Mouse (Mus musculus) embryonic fibroblast, embryonic 13.5 days (primary cell): ENCODE measurements around the gene Aco2.

Source experiments
- CTCF ChIP-seq: IDR thresholded peaks from 2 replicates; pipeline ENCODE4 v1.5.1; 2011; ENCODE audit warnings: mild to moderate bottlenecking, control low read depth, low read length, moderate library complexity, borderline replicate concordance; ENCODE audit not compliant: insufficient read depth
- POLR2A ChIP-seq: IDR thresholded peaks from 2 replicates; pipeline ENCODE4 v1.6.1; 2011; ENCODE audit warnings: low read depth, mild to moderate bottlenecking, control low read depth, low read length, moderate library complexity

DNA sequence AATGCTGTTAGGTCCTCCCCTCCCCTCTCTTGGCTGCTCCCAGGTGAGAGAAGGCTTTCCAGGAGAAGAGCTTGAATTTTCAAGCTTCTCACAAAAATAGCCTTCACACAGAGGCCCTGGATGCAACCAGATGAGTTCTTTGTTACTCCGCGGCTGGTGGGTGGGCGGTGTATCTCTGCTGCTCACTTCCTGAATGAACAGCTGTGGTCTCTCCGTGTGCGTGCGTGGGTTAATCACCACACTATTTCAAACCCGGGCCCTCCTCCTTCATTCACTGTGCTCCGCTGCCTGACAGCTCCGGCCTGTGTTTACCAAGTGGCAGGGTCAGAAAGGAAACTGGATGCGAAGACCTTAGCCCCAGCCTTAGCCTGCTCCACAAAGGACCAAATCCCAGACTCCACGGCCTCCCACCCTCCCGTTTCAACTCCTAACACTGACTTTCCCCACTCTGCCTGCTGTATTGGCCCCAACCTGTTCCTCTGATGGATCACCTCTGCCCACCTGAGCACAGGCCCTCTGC, 60.9 kb downstream of the Aco2 start:
- TF ChIP-seq CTCF (no peak), POLR2A (no peak)
